Mouse (Mus musculus): ENCODE measurements around the gene Inpp1.

DNA sequence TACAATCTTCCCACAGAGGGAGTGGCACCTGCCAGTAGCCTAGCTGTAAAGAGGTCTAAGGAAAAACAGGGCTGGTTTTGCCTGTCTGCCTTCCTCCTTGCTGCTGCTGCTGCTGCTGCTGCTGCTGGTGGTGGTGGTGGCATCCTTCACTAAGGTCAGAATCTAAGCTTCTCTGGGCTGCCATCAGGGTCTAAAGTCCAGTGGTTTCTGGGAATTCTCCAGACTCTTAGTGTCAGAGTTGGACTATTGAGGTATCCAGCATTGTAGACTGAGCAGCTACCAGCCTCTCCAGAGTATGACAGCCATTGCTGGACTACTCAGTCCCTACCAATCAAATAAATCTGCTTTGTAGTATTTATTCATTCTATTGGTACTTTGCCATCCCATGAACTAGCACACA lies 24.8 kb downstream of the Inpp1 start:
- TF ChIP-seq CTCF (IDR thresholded peaks at IDR 0.05) (no peak), EP300 (IDR thresholded peaks at IDR 0.05) (no peak)

All from lung, postnatal 0 days (tissue).